Mouse (Mus musculus): ENCODE measurements around the gene Zfhx3. TPM values are rescaled to one million over a fixed set of nuclear protein-coding genes. Genes with fewer than 3 reads are reported as not detected.

The Zfhx3 gene
- polyA plus RNA-seq, 2 experiments = 0.25 to 0.65 TPM

DNA sequence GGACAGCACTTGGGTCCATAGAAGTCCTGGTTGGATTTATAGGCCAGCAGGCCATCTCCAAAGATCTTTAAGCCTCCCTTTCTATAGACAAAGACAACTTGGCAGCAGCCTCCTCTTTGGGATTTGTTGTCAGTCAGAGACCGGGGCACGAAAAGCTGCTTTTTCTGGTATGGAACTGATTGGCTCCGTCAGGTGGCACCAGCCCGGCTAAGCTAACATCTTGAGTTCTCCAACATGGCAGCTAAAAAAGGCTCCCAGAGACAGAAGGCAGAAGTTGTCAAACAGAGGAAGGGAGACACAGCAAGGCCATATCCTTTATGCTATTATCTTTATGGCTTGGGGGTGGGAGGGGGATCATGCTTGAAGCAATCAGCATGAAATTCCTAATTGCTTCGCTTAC is 947.0 kb downstream of the Zfhx3 start:
- Histone ChIP-seq H3K27ac (no peak overlapping the region), H3K4me1 (replicated peaks; ENCODE audit: control insufficient read depth in 2 of 2, insufficient read depth in 2 of 2, low read length in 1 of 2) (peaks cover 0 to 3% of the 10 kb centered on the region in 2 experiments; a peak in 1 of 4 replicates), H3K27me3 (ENCODE audit: control insufficient read depth, insufficient read depth, low read length) (no peaks in the 10 kb centered on the region), H3K9me3 (ENCODE audit: control insufficient read depth, low read length) (no peaks in the 10 kb centered on the region), H3K36me3 (replicated peaks; ENCODE audit: control insufficient read depth, insufficient read depth, low read depth) (no peaks in the 10 kb centered on the region), H3K4me2 (ENCODE audit: low read depth) (no peak overlapping the region), H3K4me3 (ENCODE audit: insufficient read depth in 1 of 2, low read depth in 2 of 2, low read length in 2 of 2) (no peak overlapping the region), H3K9ac (replicated peaks) (no peak overlapping the region)
- 78% methylated on average over 5 of the region's 5 CpGs for WGBS (ENCODE audit: insufficient replicate concordance)
- no peak for ATAC-seq (ENCODE audit: insufficient read depth)
- DNase-seq (ENCODE audit: low read depth in 3 of 3, low spot score in 3 of 3) = no peak
- no peak for TF ChIP-seq EP300 (IDR thresholded peaks at IDR 0.05; ENCODE audit: low read depth)
- TF ChIP-seq CTCF (IDR thresholded peaks at IDR 0.05; ENCODE audit: low read depth) = no peak

DNA sequence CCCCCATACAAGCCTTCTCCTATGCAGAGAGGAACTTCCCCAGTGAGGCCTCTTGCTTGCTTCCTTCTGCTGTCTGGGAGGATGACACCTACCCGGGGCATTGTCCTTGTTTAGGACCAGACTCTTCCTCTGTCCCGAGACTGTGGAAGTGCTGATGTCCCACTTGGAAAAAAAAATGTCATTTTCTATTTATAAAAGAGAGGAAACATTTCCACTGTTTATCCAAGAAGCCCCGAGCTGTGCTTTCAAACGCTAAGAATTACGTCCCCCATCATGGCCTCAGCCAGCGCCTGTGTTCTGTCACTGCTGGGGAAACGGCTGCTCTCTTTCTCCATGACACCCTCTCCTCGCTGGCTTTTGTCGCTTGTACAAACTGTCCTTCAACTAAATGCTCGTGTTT is 951.8 kb downstream of the Zfhx3 start:
- Histone ChIP-seq H3K9me3 (ENCODE audit: control insufficient read depth, low read length) (no peaks in the 10 kb centered on the region), H3K4me2 (ENCODE audit: low read depth) (no peak overlapping the region), H3K36me3 (replicated peaks; ENCODE audit: control insufficient read depth, insufficient read depth, low read depth) (no peaks in the 10 kb centered on the region), H3K9ac (replicated peaks) (no peak overlapping the region), H3K27ac (no peak overlapping the region), H3K27me3 (ENCODE audit: control insufficient read depth, insufficient read depth, low read length) (no peaks in the 10 kb centered on the region), H3K4me3 (ENCODE audit: insufficient read depth in 1 of 2, low read depth in 2 of 2, low read length in 2 of 2) (no peak overlapping the region), H3K4me1 (replicated peaks; ENCODE audit: control insufficient read depth in 2 of 2, insufficient read depth in 2 of 2, low read length in 1 of 2) (no peaks in the 10 kb centered on the region; a peak in 1 of 4 replicates)
- ATAC-seq (ENCODE audit: insufficient read depth) (no peak), DNase-seq (ENCODE audit: low read depth in 3 of 3, low spot score in 3 of 3) (no peak)
- no peak for TF ChIP-seq EP300 (IDR thresholded peaks at IDR 0.05; ENCODE audit: low read depth)
- no peak for TF ChIP-seq CTCF (IDR thresholded peaks at IDR 0.05; ENCODE audit: low read depth)
- WGBS (ENCODE audit: insufficient replicate concordance) = 32% methylated on average over 10 of the region's 10 CpGs

- no peak overlapping the region for H3K9ac ChIP-seq (replicated peaks)
- ATAC-seq (ENCODE audit: insufficient read depth) = no peak
- H3K4me3 ChIP-seq (ENCODE audit: insufficient read depth in 1 of 2, low read depth in 2 of 2, low read length in 2 of 2) = no peak overlapping the region
- H3K9me3 ChIP-seq (ENCODE audit: control insufficient read depth, low read length) = no peaks in the 10 kb centered on the region
- WGBS (ENCODE audit: insufficient replicate concordance) = 57% methylated on average over 18 of the region's 18 CpGs
- no peak overlapping the region for H3K4me2 ChIP-seq (ENCODE audit: low read depth)
- TF ChIP-seq CTCF (IDR thresholded peaks at IDR 0.05; ENCODE audit: low read depth) (no peak), EP300 (IDR thresholded peaks at IDR 0.05; ENCODE audit: low read depth) (no peak)
- no peak overlapping the region for H3K27ac ChIP-seq
- DNase-seq (ENCODE audit: low read depth in 3 of 3, low spot score in 3 of 3) = no peak
- H3K36me3 ChIP-seq (replicated peaks; ENCODE audit: control insufficient read depth, insufficient read depth, low read depth) = no peaks in the 10 kb centered on the region
- peaks cover 0 to 2% of the 10 kb centered on the region in 2 experiments; a peak in 1 of 4 replicates for H3K4me1 ChIP-seq (replicated peaks; ENCODE audit: control insufficient read depth in 2 of 2, insufficient read depth in 2 of 2, low read length in 1 of 2)
- no peaks in the 10 kb centered on the region for H3K27me3 ChIP-seq (ENCODE audit: control insufficient read depth, insufficient read depth, low read length)
These were observed 954.3 kb downstream of the Zfhx3 start for GRCm38 (mm10) chr8:108896468-108897346.

DNA sequence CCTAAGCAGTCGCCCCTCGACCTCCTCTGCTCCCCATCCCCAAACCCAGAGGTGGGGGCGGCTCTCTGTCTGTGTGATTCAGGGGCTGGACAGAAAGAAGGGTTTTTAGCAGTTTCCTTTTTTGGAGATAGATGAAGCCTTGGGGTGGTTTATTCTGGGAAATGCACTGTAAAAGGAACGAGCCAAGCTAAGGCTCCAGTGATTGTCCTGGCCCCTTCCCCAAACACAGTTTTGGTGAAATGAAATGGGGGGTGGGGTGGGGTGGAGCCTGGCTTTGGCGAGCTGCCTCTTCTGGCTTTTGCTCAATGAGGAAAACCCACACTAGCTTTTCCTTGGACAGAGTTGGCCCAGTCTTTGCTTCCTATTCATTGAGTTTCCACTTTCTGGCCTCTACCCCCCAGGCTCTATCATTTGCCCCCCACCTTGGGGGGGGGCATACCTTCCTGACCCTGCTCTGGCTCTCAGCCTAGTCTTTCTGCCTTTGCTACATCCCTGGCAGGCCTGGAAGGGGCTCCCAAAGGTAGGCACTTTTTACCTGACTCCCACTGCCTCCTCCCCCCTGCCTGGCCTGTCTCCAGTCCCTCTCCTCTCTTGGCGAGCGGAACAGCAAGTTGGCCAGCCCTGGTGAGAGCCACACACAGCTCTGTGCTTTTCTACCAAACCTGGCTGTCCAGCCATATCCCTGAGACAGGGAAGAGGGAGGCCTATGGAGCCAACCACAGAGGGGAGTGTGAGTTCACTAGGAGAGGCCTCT is 955.1 kb downstream of the Zfhx3 start:
- ATAC-seq (ENCODE audit: insufficient read depth) (no peak), DNase-seq (ENCODE audit: low read depth in 3 of 3, low spot score in 3 of 3) (no peak)
- TF ChIP-seq CTCF (IDR thresholded peaks at IDR 0.05; ENCODE audit: low read depth) (no peak), EP300 (IDR thresholded peaks at IDR 0.05; ENCODE audit: low read depth) (no peak)
- peaks cover 0 to 2% of the 10 kb centered on the region in 2 experiments; a peak in 1 of 4 replicates for H3K4me1 ChIP-seq (replicated peaks; ENCODE audit: control insufficient read depth in 2 of 2, insufficient read depth in 2 of 2, low read length in 1 of 2)
- no peak overlapping the region for H3K4me2 ChIP-seq (ENCODE audit: low read depth)
- no peak overlapping the region for H3K27ac ChIP-seq
- no peak overlapping the region for H3K4me3 ChIP-seq (ENCODE audit: insufficient read depth in 1 of 2, low read depth in 2 of 2, low read length in 2 of 2)
- H3K9ac ChIP-seq (replicated peaks) = no peak overlapping the region
- H3K36me3 ChIP-seq (replicated peaks; ENCODE audit: control insufficient read depth, insufficient read depth, low read depth) = no peaks in the 10 kb centered on the region
- H3K9me3 ChIP-seq (ENCODE audit: control insufficient read depth, low read length) = no peaks in the 10 kb centered on the region
- H3K27me3 ChIP-seq (ENCODE audit: control insufficient read depth, insufficient read depth, low read length) = no peaks in the 10 kb centered on the region
- WGBS (ENCODE audit: insufficient replicate concordance) = 54% methylated on average over 7 of the region's 7 CpGs

- WGBS (ENCODE audit: insufficient replicate concordance) = 53% methylated on average over 14 of the region's 14 CpGs
- Histone ChIP-seq H3K36me3 (replicated peaks; ENCODE audit: control insufficient read depth, insufficient read depth, low read depth) (no peaks in the 10 kb centered on the region), H3K9ac (replicated peaks) (no peak overlapping the region), H3K27me3 (ENCODE audit: control insufficient read depth, insufficient read depth, low read length) (no peaks in the 10 kb centered on the region), H3K4me2 (ENCODE audit: low read depth) (no peak overlapping the region), H3K27ac (no peak overlapping the region), H3K4me1 (replicated peaks; ENCODE audit: control insufficient read depth in 2 of 2, insufficient read depth in 2 of 2, low read length in 1 of 2) (peaks cover 0 to 2% of the 10 kb centered on the region in 2 experiments; a peak in 1 of 4 replicates), H3K9me3 (ENCODE audit: control insufficient read depth, low read length) (no peaks in the 10 kb centered on the region), H3K4me3 (ENCODE audit: insufficient read depth in 1 of 2, low read depth in 2 of 2, low read length in 2 of 2) (no peak overlapping the region)
- TF ChIP-seq CTCF (IDR thresholded peaks at IDR 0.05; ENCODE audit: low read depth) = no peak
- DNase-seq (ENCODE audit: low read depth in 3 of 3, low spot score in 3 of 3) (no peak), ATAC-seq (ENCODE audit: insufficient read depth) (no peak)
These were observed 956.9 kb downstream of the Zfhx3 start for GRCm38 (mm10) chr8:108899251-108899771.

Measured in liver, embryonic 14.5 days (tissue).